Mouse (Mus musculus): ENCODE measurements around the gene Uox. TPM values are rescaled to one million over a fixed set of nuclear protein-coding genes. Genes with fewer than 3 reads are reported as not detected.

The Uox gene
- polyA plus RNA-seq, 1 experiment = 0.75 TPM

DNA sequence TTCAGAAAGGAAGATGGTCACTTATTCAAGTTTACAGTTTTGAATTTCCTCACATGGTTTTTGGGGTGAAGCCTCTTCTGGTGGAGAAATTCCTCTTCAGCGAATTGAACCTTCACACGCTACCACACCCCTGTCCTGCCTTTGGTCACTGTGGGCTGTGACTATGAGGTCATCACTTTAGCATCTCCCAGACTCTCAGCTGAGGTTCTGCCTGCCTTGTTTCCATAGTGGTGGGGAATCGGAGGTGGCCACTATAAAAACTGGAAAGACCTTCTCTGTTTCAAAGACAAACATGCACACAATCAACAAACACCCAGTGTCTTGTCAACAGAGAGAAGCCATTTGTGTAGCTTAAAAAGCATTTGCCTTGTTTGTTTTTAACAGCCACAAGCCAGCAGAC is 81.0 kb downstream of the Uox start, which contains the start of gene 4930503B20Rik:
TSS of gene 4930503B20Rik (minus strand) at position 101 of the 400 bp plus-strand sequence.
- peak within 1 kb of the TSS; percentile 55 for H3K27ac ChIP-seq (ENCODE audit: control insufficient read depth, insufficient read depth, low read depth, low read length)
- H3K4me1 ChIP-seq (ENCODE audit: control insufficient read depth, insufficient read depth, low read length) = peaks cover 2% of the 10 kb centered on the region; the same call in 1 of the 2 replicates
- H3K36me3 ChIP-seq (ENCODE audit: control insufficient read depth, insufficient read depth, low read length) = no peaks in the 10 kb centered on the region
- H3K4me3 ChIP-seq (ENCODE audit: control insufficient read depth, low read depth, low read length) = peak within 1 kb of the TSS; percentile 89
- no peaks in the 10 kb centered on the region for H3K27me3 ChIP-seq (ENCODE audit: control insufficient read depth, insufficient read depth, low read length)
- peak; percentile 28; the same call in 1 of the 2 replicates for TF ChIP-seq POLR2A (IDR thresholded peaks at IDR 0.05; ENCODE audit: control insufficient read depth, low read depth, low read length)
- no peak for TF ChIP-seq CTCF (IDR thresholded peaks at IDR 0.05; ENCODE audit: control insufficient read depth, insufficient read depth, insufficient replicate concordance, low read depth, low read length)

DNA sequence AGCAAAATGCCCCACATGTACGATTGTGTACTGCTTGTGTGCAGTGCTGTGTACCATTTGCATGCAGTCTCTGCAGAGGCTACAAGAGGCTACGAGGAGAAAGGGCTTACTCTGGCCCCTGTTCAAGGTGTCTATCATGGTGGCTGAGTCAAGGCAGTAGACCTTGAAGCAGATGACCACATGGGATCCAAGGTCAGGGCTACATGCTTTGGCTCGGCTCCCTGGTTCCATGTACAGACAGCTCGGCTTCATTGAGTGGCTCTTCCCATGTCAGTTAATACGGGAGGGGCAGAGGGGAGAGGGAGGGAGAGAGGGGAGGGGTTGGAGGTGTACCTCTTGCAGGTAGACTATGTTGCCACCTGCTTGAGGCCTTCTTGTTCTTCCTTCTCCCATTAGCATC is 82.2 kb downstream of the Uox start:
- peak overlapping the region; percentile 52 for H3K4me3 ChIP-seq (ENCODE audit: control insufficient read depth, low read depth, low read length)
- H3K4me1 ChIP-seq (ENCODE audit: control insufficient read depth, insufficient read depth, low read length) = peaks cover 2% of the 10 kb centered on the region; the same call in 1 of the 2 replicates
- no peak overlapping the region for H3K27ac ChIP-seq (ENCODE audit: control insufficient read depth, insufficient read depth, low read depth, low read length)
- no peaks in the 10 kb centered on the region for H3K36me3 ChIP-seq (ENCODE audit: control insufficient read depth, insufficient read depth, low read length)
- no peak for TF ChIP-seq CTCF (IDR thresholded peaks at IDR 0.05; ENCODE audit: control insufficient read depth, insufficient read depth, insufficient replicate concordance, low read depth, low read length)
- no peak for TF ChIP-seq POLR2A (IDR thresholded peaks at IDR 0.05; ENCODE audit: control insufficient read depth, low read depth, low read length)
- no peaks in the 10 kb centered on the region for H3K27me3 ChIP-seq (ENCODE audit: control insufficient read depth, insufficient read depth, low read length)

DNA sequence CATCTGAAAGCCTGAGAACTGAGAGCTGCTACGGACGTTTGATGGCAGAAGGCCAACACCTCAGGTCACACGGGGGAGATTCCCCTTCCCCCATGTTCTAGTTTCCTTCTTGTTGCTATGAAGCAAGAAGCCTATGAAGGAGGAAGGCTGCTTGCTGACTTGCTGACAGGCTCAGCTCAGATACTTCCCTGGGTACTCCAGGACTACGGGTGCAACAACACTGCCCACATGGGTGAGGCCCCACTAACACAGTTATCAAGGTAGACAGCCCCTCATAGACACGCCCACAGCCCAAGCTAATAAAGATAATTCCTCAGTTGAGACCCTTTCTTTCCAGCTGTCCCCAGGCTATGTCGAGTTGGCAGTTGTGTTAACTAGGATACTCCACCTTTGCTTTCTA is 83.5 kb downstream of the Uox start:
- Histone ChIP-seq H3K36me3 (ENCODE audit: control insufficient read depth, insufficient read depth, low read length) (no peaks in the 10 kb centered on the region), H3K27me3 (ENCODE audit: control insufficient read depth, insufficient read depth, low read length) (no peaks in the 10 kb centered on the region), H3K4me1 (ENCODE audit: control insufficient read depth, insufficient read depth, low read length) (peaks cover 2% of the 10 kb centered on the region; the same call in 1 of the 2 replicates), H3K4me3 (ENCODE audit: control insufficient read depth, low read depth, low read length) (no peak overlapping the region), H3K27ac (ENCODE audit: control insufficient read depth, insufficient read depth, low read depth, low read length) (no peak overlapping the region)
- TF ChIP-seq POLR2A (IDR thresholded peaks at IDR 0.05; ENCODE audit: control insufficient read depth, low read depth, low read length) = no peak
- TF ChIP-seq CTCF (IDR thresholded peaks at IDR 0.05; ENCODE audit: control insufficient read depth, insufficient read depth, insufficient replicate concordance, low read depth, low read length) = no peak

DNA sequence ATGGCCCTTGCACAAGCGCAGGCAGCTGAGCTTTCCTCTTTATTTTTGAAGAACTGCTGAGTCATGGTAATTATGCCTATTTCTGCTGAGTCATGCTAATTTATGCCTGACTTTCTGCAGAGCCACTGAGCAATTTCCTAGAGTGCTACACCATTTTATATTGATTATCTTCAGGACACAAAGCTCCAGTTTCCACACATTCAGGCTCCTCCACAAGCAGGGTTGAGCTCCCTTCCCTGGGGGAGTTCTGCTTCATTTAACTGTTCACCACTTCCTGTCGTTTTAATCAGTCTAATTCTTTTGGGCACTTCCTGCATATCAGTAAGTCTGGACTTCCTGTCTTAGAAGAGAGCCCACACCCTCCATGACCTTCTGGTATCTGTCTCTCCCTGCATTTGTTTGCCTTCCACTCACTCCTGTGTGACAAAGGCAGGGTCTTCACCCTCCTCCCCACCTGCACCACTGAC is 84.9 kb downstream of the Uox start:
- Histone ChIP-seq H3K4me3 (ENCODE audit: control insufficient read depth, low read depth, low read length) (no peak overlapping the region), H3K4me1 (ENCODE audit: control insufficient read depth, insufficient read depth, low read length) (peaks cover 2% of the 10 kb centered on the region; the same call in 1 of the 2 replicates), H3K36me3 (ENCODE audit: control insufficient read depth, insufficient read depth, low read length) (no peaks in the 10 kb centered on the region), H3K27ac (ENCODE audit: control insufficient read depth, insufficient read depth, low read depth, low read length) (no peak overlapping the region), H3K27me3 (ENCODE audit: control insufficient read depth, insufficient read depth, low read length) (no peaks in the 10 kb centered on the region)
- TF ChIP-seq POLR2A (IDR thresholded peaks at IDR 0.05; ENCODE audit: control insufficient read depth, low read depth, low read length) (no peak), CTCF (IDR thresholded peaks at IDR 0.05; ENCODE audit: control insufficient read depth, insufficient read depth, insufficient replicate concordance, low read depth, low read length) (no peak)

DNA sequence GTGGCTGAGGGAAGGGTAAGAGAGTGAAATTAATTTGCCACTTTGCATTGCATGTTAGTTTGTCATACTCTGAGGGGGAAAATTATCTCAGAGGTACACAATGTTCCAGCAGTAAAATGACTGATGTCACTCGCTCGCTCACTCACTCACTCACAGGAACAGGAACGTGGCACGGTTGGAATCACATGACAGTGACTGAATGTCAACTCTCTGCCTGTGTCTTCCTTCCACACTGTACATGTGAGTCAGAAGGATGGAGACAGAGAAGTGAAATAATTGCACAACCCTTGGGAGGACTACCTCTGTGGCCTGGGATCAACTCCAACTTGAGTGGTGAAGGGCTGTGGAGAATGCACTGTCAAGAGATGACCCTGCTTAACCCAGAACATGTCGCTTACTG is 87.2 kb downstream of the Uox start:
- peaks cover 2% of the 10 kb centered on the region; the same call in 1 of the 2 replicates for H3K4me1 ChIP-seq (ENCODE audit: control insufficient read depth, insufficient read depth, low read length)
- no peaks in the 10 kb centered on the region for H3K36me3 ChIP-seq (ENCODE audit: control insufficient read depth, insufficient read depth, low read length)
- H3K4me3 ChIP-seq (ENCODE audit: control insufficient read depth, low read depth, low read length) = no peak overlapping the region
- TF ChIP-seq POLR2A (IDR thresholded peaks at IDR 0.05; ENCODE audit: control insufficient read depth, low read depth, low read length) = no peak
- TF ChIP-seq CTCF (IDR thresholded peaks at IDR 0.05; ENCODE audit: control insufficient read depth, insufficient read depth, insufficient replicate concordance, low read depth, low read length) = no peak
- no peak overlapping the region for H3K27ac ChIP-seq (ENCODE audit: control insufficient read depth, insufficient read depth, low read depth, low read length)
- H3K27me3 ChIP-seq (ENCODE audit: control insufficient read depth, insufficient read depth, low read length) = no peaks in the 10 kb centered on the region

DNA sequence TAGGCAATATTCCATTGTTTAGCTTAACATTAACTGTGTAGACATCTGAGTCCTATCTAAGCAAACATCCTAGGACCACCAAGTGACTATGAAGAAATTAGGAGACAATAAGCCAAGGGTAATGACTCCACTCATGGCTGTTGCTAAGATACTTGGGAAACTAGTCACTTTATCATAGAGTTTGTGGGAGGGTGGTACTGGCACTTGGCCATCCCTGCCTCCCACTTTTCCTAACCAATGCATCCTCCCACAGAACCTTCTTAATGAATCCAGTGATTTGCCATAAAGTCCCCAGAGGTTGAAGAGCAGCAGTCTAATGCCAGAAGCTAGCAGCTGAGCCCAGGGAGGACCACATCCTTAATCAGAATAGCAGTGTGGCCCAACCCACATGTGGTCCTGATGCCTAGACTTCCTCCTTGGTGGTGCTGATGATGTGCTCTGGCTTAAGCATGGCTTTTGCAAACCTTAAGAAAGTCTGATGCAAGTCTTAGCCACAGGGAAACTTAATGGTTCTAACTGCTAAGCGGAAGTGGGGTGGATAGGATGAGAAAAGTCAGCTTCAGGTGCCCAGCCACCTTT is 87.9 kb downstream of the Uox start:
- H3K4me3 ChIP-seq (ENCODE audit: control insufficient read depth, low read depth, low read length) = no peak overlapping the region
- H3K4me1 ChIP-seq (ENCODE audit: control insufficient read depth, insufficient read depth, low read length) = peaks cover 2% of the 10 kb centered on the region; the same call in 1 of the 2 replicates
- H3K27ac ChIP-seq (ENCODE audit: control insufficient read depth, insufficient read depth, low read depth, low read length) = no peak overlapping the region
- H3K27me3 ChIP-seq (ENCODE audit: control insufficient read depth, insufficient read depth, low read length) = no peaks in the 10 kb centered on the region
- TF ChIP-seq CTCF (IDR thresholded peaks at IDR 0.05; ENCODE audit: control insufficient read depth, insufficient read depth, insufficient replicate concordance, low read depth, low read length) = no peak
- TF ChIP-seq POLR2A (IDR thresholded peaks at IDR 0.05; ENCODE audit: control insufficient read depth, low read depth, low read length) = no peak
- H3K36me3 ChIP-seq (ENCODE audit: control insufficient read depth, insufficient read depth, low read length) = no peaks in the 10 kb centered on the region

DNA sequence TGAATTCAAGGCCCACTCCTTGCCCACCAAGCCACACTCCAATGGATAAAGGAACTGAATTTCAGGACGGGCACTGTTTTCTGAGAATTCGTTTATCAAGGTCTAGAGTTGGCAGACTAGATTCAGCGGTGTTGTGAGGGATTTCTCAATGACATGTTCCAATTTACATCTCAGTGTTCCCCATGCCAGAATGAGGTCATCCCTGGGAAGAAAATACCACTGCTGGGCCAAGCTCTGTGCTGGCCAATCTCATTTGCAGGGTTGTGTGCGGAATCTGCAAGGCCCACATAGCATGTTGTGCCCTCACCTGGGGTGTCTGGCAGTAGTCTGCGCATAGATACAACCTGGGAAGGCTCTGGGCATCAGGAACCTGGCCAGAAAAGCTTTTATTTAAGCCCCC is 89.1 kb downstream of the Uox start:
- H3K27ac ChIP-seq (ENCODE audit: control insufficient read depth, insufficient read depth, low read depth, low read length) = no peak overlapping the region
- no peaks in the 10 kb centered on the region for H3K4me1 ChIP-seq (ENCODE audit: control insufficient read depth, insufficient read depth, low read length)
- H3K4me3 ChIP-seq (ENCODE audit: control insufficient read depth, low read depth, low read length) = no peak overlapping the region
- H3K36me3 ChIP-seq (ENCODE audit: control insufficient read depth, insufficient read depth, low read length) = no peaks in the 10 kb centered on the region
- no peaks in the 10 kb centered on the region for H3K27me3 ChIP-seq (ENCODE audit: control insufficient read depth, insufficient read depth, low read length)
- TF ChIP-seq CTCF (IDR thresholded peaks at IDR 0.05; ENCODE audit: control insufficient read depth, insufficient read depth, insufficient replicate concordance, low read depth, low read length) (no peak), POLR2A (IDR thresholded peaks at IDR 0.05; ENCODE audit: control insufficient read depth, low read depth, low read length) (no peak)
